Mouse (Mus musculus) thymus, adult 2 months (tissue): ENCODE results near the gene Capn11. TPM values are rescaled to one million over a fixed set of nuclear protein-coding genes. Genes with fewer than 3 reads are reported as not detected.
"Not testable (repeated sequence)": the region's sequence is repeated elsewhere in the genome, so short reads cannot be mapped to it uniquely, and the experiment has no call there.

ENCODE experiments used
- DNase-seq: peaks from one replicate; pipeline ENCODE4 v3.0.0; 2021
- H3K27ac ChIP-seq: fragments of 200-500 bp; 2 replicates; pipeline ENCODE4 v1.5.1; 2012; ENCODE audit warnings: low read length, control low read depth; ENCODE audit not compliant: control insufficient read depth, insufficient read depth
- H3K27me3 ChIP-seq: fragments of 200-500 bp; 2 replicates; pipeline ENCODE4 v1.6.1; 2012; ENCODE audit warnings: mild to moderate bottlenecking, low read length, moderate library complexity, mixed read lengths; ENCODE audit not compliant: control insufficient read depth, insufficient read depth
- H3K36me3 ChIP-seq: fragments of 200-500 bp; 2 replicates; pipeline ENCODE4 v1.6.1; 2012; ENCODE audit warnings: mild to moderate bottlenecking, low read length, moderate library complexity; ENCODE audit not compliant: control insufficient read depth, insufficient read depth
- H3K4me1 ChIP-seq: fragments of 200-500 bp; replicated peaks from 2 replicates; pipeline ENCODE4 v1.6.1; 2012; ENCODE audit warnings: low read length; ENCODE audit not compliant: control insufficient read depth, insufficient read depth
- H3K4me3 ChIP-seq: fragments of 200-500 bp; 2 replicates; pipeline ENCODE4 v1.5.1; 2012; ENCODE audit warnings: mild to moderate bottlenecking, low read length, control low read depth, moderate library complexity; ENCODE audit not compliant: control insufficient read depth, insufficient read depth
- CTCF ChIP-seq: fragments of 200-500 bp; IDR thresholded peaks from 2 replicates; pipeline ENCODE4 v1.5.1; 2012; ENCODE audit warnings: mild to moderate bottlenecking, control low read depth, low read length, moderate library complexity, borderline replicate concordance; ENCODE audit not compliant: control insufficient read depth, poor library complexity, insufficient read depth; ENCODE audit errors: extremely low read depth
- POLR2A ChIP-seq: fragments of 200-500 bp; IDR thresholded peaks from 2 replicates; pipeline ENCODE4 v1.6.1; 2012; ENCODE audit warnings: mild to moderate bottlenecking, low read length, control low read depth, moderate library complexity; ENCODE audit not compliant: control insufficient read depth, poor library complexity, insufficient read depth; ENCODE audit errors: extremely low read depth
- WGBS: fragments of 180-500 bp; shearing (Covaris S2); methylation state at CpG from one replicate; pipeline ENCODE4 v1.1.7; 2018; 5-methylcytosine and 5-hydroxymethylcytosine counted together
- polyA plus RNA-seq: library from polyadenylated mRNA; depleted of rRNA; stranded (reverse); fragments of >200 nt; gene quantifications from 2 replicates; pipeline ENCODE4 v1.2.3, GENCODE M21; 2012

The Capn11 gene
- polyA plus RNA-seq, 1 experiment: 0.09 TPM

DNA sequence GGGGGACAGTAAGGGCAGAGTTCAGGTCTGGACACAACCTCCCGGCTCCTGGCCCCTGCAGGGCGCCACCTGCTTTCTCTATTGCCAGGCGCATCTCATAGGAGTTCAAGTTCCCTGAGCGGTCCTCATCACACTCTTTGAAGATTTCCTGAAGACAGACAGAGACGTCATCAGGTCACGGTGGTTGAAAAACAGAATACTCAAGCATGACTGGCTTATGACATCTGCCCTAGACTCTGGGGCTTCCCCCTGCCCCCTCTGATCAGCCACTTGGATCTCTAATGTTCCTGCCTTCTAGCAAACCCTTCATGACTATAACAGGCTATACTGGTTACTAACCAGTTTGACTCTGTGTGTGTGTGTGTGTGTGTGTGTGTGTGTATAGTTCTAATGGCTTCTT is 27.2 kb downstream of the Capn11 start:
- no peak for DNase-seq
- Histone ChIP-seq H3K36me3 (no peaks in the 10 kb centered on the region), H3K4me1 (peaks cover 55% of the 10 kb centered on the region), H3K27ac (no peak overlapping the region), H3K4me3 (no peak overlapping the region), H3K27me3 (no peaks in the 10 kb centered on the region)
- TF ChIP-seq CTCF (no peak), POLR2A (no peak)
- 60% methylated on average over 6 of the region's 6 CpGs for WGBS

DNA sequence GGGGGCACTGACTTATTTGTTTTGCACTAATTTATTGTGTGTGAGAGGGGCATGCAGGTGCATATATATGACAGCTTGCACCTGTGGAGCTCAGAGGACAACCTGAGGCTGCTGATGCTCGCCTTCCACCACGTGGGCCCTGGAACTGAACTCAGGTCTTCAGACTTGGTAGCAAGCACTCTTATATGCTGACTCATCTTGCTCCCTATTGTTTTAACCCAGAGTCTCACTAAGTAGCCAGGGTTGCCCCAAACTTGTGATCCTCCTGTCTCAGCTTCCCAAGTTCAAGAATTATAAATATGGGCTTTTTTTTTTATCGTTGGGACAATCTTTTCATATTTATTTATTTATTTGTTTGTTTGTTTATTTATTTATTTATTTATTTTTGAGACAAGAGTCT is 28.1 kb downstream of the Capn11 start:
- H3K36me3 ChIP-seq: no peaks in the 10 kb centered on the region
- TF ChIP-seq CTCF: no peak
- no peaks in the 10 kb centered on the region for H3K27me3 ChIP-seq
- H3K27ac ChIP-seq: no peak overlapping the region
- peaks cover 55% of the 10 kb centered on the region for H3K4me1 ChIP-seq
- WGBS: 73% methylated on average over 3 of the region's 3 CpGs
- H3K4me3 ChIP-seq: no peak overlapping the region
- DNase-seq: no peak

GRCm38 (mm10) chr17:45629861-45630694 is 29.0 kb downstream of the Capn11 start:
- peak; percentile 28; the same call in 1 of the 2 replicates for TF ChIP-seq POLR2A
- TF ChIP-seq CTCF: peak; percentile 63; the same call in 1 of the 2 replicates
- Histone ChIP-seq H3K27ac (peak overlapping the region; percentile 38; the same call in 1 of the 2 replicates), H3K36me3 (no peaks in the 10 kb centered on the region), H3K27me3 (no peaks in the 10 kb centered on the region), H3K4me3 (peak overlapping the region; percentile 18), H3K4me1 (peaks cover 51% of the 10 kb centered on the region)
- DNase-seq: peak; percentile 77
- WGBS: 2% methylated on average over 34 of the region's 34 CpGs

- peak; percentile 31 for DNase-seq
- peaks cover 51% of the 10 kb centered on the region for H3K4me1 ChIP-seq
- no peaks in the 10 kb centered on the region for H3K27me3 ChIP-seq
- no peaks in the 10 kb centered on the region for H3K36me3 ChIP-seq
- H3K27ac ChIP-seq: peak overlapping the region; percentile 38; the same call in 1 of the 2 replicates
- no peak overlapping the region for H3K4me3 ChIP-seq
- WGBS: 20% methylated on average over 13 of the region's 13 CpGs
- TF ChIP-seq POLR2A: no peak
- no peak for TF ChIP-seq CTCF
Measured at GRCm38 (mm10) chr17:45628885-45629855, 30.0 kb downstream of the Capn11 start.

DNA sequence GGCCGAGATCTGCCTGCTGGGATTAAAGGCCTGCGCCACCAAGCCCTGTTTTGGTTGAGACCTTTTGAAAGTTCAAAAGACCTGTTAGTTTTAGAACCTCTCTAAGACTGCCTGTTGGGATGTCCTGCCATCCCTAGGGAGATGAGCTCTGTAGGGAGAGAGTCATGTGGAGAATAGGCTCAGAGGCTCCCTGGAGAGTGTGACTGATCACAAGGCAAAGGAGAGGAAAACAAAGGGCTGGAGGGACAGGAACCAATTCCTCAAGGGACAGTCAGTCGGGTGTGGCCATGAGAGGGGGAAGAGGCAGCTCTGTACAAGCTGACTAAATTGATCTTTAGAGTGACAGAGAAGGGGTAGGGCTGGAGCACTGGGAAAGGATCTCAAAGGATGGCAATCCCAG is 31.0 kb downstream of the Capn11 start:
- Histone ChIP-seq H3K36me3 (no peaks in the 10 kb centered on the region), H3K27ac (peak overlapping the region; percentile 30; the same call in 1 of the 2 replicates), H3K4me3 (no peak overlapping the region), H3K27me3 (no peaks in the 10 kb centered on the region), H3K4me1 (peaks cover 51% of the 10 kb centered on the region)
- DNase-seq: no peak
- TF ChIP-seq POLR2A (no peak), CTCF (no peak)
- WGBS: 80% methylated on average over 3 of the region's 3 CpGs

- Histone ChIP-seq H3K4me3 (peak overlapping the region; percentile 19; the same call in 1 of the 2 replicates), H3K27ac (peak overlapping the region; percentile 61; the same call in 1 of the 2 replicates), H3K36me3 (no peaks in the 10 kb centered on the region), H3K27me3 (no peaks in the 10 kb centered on the region), H3K4me1 (peaks cover 41% of the 10 kb centered on the region)
- WGBS: 14% methylated on average over 15 of the region's 15 CpGs
- TF ChIP-seq POLR2A: no peak
- TF ChIP-seq CTCF: no peak
- DNase-seq: peak; percentile 78
Measured at GRCm38 (mm10) chr17:45626577-45627134, 32.5 kb downstream of the Capn11 start.

DNA sequence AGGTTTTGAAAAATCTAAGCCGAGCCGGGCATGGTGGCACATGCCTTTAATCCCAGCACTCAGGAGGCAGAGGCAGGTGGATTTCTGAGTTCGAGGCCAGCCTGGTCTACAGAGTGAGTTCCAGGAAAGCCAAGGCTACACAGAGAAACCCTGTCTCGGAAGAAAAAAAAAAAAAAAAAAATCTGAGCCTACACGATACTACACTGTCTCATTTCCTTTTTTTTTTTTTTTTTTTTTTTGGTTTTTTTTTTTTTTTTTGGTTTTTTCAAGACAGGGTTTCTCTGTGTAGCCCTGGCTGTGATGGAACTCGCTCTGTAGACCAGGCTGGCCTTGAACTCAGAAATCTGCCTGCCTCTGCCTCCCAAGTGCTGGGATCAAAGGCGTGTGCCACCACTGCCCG is 35.7 kb downstream of the Capn11 start:
- not testable (repeated sequence) for DNase-seq, H3K27me3 ChIP-seq, H3K4me3 ChIP-seq, H3K36me3 ChIP-seq, H3K27ac ChIP-seq
- WGBS: 63% methylated on average over 8 of the region's 8 CpGs
- H3K4me1 ChIP-seq: peaks cover 39% of the 10 kb centered on the region
